Mouse (Mus musculus) brain, embryonic 14.5 days (tissue): Measurements from ENCODE around the gene Crip2.

Source experiments
- CTCF ChIP-seq: fragments of 200-500 bp; IDR thresholded peaks from 2 replicates; pipeline ENCODE4 v1.5.1; 2012; ENCODE audit warnings: inconsistent platforms, mild to moderate bottlenecking, moderate library complexity, borderline replicate concordance; ENCODE audit not compliant: insufficient read depth, insufficient read length; ENCODE audit errors: extremely low read depth
- POLR2A ChIP-seq: fragments of 200-500 bp; IDR thresholded peaks from 2 replicates; pipeline ENCODE4 v1.6.1; 2012; ENCODE audit warnings: mild to moderate bottlenecking, inconsistent platforms, borderline replicate concordance; ENCODE audit not compliant: poor library complexity, insufficient read depth, insufficient read length, severe bottlenecking; ENCODE audit errors: extremely low read depth

DNA sequence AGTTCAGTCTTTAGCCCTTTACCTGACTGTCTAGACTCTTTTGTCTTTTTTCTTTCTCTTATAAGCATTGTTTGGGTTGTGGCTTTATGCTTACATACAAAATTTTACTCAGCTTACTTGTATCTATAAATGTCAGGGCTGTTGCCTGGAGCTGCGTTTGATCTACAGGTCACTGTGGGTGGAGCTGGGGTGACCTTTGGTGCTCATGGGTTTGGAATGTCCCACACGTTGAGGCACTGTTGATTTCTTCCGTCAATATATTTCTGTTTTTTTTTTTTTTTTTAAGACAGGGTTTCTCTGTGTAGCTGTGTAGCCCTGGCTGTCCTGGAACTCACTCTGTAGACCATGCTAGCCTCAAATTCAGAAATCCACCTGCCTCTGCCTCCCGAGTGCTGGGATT is 41.0 kb downstream of the Crip2 start:
- TF ChIP-seq POLR2A (no peak), CTCF (no peak)
